Mouse (Mus musculus) 3134 (cell line): ENCODE measurements at regions not wholly inside any gene's neighbourhood (a gene's known extent, or its start where the extent isn't known, plus 50 kb on each side); places are given as distances from the start of the nearest gene placed in this dataset.

Source experiments
- DNase-seq: peaks from one replicate; pipeline ENCODE4 v3.0.0-alpha.2; 2011; ENCODE audit warnings: low spot score; ENCODE audit not compliant: insufficient read length; ENCODE audit errors: extremely low read depth

GRCm38 (mm10) chr16:29706996-29707395, 127.9 kb downstream of the Opa1 start:
- DNase-seq = no peak

GRCm38 (mm10) chr16:29707656-29708055, 128.5 kb downstream of the Opa1 start:
- no peak for DNase-seq

GRCm38 (mm10) chr16:29709072-29709471, 129.9 kb downstream of the Opa1 start:
- no peak for DNase-seq

- DNase-seq = no peak
These were observed 132.3 kb downstream of the Opa1 start for GRCm38 (mm10) chr16:29711386-29711785.

- DNase-seq = no peak
These were observed 133.0 kb downstream of the Opa1 start for GRCm38 (mm10) chr16:29711912-29712681.

DNA sequence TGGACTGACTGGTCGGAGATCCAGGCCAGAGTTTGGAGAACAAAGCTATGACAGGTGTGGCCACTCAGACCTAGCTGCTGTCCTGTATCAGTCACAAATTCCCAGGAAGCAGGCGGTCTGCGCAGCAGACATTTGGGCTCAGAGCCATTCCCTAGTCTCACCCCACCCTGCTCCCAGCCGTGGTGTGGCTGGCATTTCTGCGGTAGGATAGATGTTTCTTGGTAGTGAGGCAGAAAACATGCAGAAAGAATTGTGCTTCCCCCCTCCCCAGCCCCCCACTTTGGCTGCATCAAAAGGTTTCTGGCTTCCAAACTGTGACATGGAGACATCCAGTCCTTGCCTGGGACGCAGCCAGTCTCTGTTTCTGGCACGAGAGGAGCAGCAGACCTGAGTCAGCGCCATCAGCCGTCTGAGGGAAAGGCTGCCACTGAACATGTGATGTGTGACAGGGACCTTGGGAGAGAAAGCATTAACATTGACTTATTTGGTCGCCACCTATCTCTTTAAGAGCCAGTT, 135.5 kb downstream of the Opa1 start:
- DNase-seq = peak; percentile 44

DNA sequence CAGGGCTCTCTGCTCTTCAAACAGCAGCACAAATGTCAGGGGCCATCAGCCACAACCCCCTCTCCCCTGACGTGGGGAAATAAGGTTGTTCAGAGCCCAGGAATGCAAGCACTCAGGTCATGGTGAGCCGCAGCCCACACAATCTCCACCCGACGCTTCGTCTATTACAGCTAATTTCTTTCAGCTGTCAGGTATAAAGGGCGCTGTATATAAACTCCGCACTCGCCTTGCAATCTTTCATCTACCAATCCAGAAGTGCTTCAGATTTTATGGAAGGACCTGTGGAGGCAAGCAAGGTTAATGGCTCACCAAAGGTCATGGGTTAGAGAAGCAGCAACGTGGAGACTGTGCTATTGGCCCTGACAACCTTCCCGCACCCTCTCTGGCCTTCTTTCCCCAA, 139.8 kb downstream of the Opa1 start:
- no peak for DNase-seq

DNA sequence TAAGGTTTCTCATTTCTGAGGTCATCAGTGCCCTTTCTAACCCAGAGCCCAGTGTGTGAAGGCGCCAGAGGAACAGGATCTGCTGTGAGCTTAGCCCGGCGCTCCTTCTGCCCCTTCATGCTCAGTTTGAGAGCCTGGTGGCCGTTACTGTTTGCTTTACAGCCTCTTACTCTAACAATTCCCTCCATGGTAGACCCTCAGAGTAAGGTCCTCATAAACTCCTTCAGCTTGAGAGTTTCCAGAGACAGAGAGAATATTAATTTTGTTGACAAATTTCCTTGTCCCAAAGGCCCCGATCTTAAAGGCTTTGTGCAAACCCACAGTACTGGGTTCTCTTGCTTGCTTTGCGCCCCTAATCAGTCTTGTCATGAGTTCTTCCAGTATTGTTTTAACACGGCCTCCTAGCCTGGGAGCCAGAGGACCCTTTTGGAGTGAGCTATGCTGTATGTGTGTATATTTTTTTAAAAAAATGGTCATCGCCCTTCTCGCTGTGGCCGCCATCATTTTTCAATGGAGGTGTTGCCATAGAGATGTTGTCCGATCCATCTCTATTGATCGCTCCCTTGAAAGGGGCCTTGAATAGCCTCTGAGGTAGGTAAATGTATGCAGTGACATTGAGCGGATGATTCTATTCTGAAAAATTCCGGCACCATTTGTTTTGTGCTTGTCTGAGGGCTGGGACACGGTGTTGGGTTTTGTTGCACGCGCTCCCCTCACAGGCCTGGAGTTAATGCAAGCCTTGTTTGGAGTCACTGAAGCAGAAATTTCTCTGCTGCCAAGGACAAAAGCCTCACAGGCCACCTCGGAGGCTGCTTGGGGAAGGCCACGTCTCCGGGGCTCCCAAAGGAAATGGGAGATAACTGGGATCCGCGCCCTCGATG, 140.7 kb downstream of the Opa1 start:
- no peak for DNase-seq

DNA sequence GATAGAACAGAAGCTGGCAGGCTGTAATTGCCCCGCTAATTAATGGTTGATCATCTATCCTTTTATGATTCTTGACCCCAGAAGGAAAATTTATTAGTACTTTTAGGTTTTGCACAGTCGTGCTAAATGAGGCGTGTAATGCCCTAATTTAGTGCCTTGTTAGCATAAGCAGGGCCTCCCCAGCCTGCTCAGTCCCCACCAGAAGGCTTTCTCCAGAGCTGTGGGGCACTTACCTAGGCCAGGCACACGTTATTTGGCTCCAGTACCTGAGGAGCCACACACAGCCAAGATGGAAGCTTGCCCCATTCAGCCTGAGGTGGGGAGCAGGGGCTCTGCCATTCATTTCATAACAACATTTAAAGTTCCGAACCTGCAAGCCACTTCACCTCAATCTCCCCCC, 146.0 kb downstream of the Opa1 start:
- DNase-seq = no peak

GRCm38 (mm10) chr16:29725563-29725962, 146.4 kb downstream of the Opa1 start:
- DNase-seq = no peak

DNA sequence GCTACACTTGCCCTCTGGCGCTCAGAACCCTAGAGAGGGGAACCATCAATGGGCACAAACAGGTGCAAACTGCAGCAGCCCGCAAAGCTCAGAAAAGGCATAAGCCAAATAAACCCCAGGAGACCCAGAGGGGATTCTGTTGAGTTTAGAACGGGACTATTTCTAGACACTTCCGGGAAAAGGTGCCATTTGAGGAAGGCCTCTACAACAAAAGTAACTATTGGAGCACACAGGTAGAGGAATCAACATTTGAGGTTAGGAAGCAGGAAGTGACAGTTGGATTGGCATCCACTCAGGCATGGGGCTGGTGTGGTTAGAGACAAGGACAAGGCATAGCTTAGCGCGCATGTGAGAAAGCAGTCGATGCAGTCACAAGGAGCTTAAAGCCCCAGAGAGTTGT, 148.3 kb downstream of the Opa1 start:
- no peak for DNase-seq

DNA sequence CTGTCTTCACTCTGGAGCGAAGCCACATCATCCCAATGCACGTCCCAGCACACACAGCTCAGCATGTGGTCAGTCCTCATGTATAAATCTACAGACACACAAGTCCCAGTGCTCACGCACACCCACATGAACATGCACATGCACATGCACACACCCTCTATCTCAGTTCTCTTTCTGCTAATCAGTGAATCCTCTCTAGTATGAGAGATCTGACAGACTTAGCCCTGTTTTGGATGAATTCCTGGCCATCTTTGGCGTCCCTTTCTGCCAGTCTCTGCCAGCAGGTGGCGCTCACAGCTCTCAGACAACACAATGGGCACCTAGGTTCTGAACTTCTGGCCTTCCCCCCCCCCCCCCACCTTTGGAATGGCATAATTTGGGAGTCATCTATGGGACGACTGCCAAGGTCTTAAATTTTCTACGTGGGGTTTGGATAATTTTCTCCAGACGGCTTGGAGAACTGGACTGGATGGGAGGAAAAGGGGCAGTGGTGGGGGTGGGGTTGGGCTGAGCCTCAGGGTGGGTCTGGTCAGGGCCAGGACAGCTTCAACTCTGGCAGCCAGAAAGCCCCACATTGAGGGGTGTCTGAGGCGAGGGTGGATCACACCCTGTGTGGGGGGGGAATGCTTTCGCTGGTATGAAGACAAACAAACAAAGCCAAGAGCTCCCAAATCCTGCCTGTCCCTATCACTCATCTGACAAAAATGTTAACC, 149.8 kb downstream of the Opa1 start:
- peak; percentile 62 for DNase-seq

- no peak for DNase-seq
These were observed 150.9 kb downstream of the Opa1 start for GRCm38 (mm10) chr16:29730010-29730409.

DNA sequence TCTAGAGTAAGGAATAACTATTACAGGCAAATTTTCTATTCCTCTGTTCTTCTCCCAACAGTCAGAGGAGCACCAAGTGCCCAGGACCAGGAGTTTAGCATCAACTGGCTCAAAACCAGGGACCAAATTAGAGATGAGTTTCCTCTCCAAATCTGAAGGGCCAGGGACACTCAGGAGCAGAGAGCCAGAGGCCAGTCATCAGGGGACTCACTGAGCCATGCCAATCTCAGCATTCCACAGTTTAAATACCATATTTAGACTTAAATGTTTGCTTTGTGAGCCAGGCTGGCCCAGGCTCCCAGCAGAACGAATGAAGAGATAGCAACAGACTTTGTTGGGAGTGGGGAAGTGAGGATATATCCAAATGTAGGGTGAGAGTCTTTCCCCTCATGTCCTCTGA, 153.8 kb downstream of the Opa1 start:
- DNase-seq = no peak

DNA sequence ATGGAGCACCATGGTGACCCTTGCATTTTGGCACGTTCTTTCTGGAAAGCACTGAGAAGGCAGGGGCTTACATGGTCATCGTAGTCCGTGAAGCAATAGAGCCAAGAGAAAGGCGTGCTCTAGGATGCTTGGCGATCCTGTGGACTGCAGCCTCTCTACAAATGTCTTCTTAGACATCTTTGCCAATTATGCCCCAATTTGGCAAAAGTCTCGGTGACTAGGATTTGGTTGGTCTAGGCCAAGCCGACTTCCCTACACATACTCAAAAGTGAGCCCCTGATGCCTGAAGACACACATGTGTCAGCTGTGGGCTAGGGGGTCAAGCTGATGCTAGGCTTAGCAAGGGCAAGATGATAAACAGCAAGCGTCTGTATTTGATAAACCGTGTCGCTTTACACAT, 154.7 kb downstream of the Opa1 start:
- DNase-seq = no peak

DNA sequence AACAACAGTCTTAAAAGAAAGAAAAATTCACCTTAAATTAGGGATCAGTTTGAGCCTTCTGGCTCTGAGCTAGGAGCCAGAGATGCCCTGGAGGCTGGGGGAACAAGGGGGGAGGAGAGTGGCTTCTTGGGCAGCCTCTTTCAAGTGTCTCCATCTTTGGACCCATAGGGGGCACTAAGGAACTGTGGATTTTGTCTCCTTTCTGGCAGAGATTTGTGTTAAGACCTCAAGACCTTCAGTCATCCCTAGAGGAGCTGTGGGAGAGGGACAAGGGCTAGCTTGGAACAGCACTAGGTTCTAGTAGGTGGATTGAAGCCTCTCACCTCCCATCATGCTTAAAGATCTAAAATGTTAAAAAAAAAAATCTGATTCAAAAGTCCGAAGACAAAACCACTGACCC, 155.2 kb downstream of the Opa1 start:
- peak; percentile 52 for DNase-seq

GRCm38 (mm10) chr16:29734738-29735250, 155.7 kb downstream of the Opa1 start:
- DNase-seq = peak; percentile 45

DNA sequence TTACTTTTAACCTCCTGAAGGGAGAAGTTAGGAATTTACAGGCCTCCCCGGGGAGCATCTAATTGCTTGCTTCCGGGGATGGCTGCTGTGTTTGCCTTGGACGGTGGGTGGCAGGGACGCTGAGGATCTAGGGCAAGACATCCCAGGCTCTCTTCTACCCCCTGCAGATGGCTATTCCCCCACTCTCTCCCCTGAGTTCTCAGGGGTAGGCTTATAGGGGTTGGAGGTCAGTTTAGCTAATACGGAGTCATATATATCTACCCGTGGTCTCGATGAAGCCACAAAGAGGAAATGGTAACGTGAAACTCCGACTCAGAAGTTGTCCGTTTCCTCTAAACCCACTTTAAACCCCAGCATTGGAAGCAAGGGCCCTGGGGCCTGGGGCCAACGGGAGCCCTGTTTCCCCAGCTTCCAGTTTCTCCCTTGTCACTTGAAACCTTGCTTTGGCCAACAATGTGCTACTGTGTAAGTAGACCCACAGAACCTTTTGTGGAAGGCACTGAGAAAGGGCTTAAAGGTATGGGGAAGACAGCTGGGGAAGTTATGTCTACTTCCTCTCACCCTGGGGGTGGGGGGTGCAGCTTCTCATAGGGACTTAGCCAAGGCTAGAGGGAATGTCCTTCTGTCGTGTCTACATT, 156.4 kb downstream of the Opa1 start:
- DNase-seq = peak; percentile 33

DNA sequence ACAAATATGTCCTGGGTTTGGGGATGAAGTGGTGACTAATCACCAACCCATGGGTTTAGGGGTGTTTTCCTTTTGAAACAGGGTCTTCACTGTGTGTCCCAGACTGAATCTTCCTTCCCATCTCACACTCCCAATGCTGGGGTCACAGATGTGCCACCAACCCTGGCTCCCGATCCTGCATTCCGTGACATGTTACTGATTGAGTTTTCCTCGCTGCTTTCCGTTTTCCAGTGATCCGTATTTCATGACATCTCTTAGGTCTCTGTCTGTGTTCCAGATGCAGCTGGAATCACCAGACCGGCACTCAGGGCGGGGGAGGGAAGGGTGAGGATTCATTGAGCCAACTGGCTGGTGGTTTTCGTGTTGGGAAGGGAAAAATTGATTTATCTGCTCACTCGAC, 157.1 kb downstream of the Opa1 start:
- no peak for DNase-seq

DNA sequence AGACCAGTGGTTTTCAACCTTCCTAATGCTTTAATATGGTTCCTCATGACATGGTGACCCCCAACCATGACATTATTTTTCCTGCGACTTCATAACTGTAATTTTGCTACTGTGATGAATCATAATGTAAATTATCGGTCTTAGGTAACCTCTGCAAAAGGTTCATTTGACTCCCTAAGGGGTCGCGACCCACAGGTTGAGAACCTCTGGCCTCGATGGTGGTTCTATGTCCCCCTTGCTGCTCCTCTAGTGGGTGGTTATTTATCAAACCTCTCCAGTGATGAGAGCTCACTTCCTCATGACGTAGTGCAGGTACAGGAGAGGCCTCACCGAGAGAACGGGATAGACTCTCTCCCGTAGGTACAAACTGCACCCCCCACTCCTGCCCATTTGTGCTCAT, 158.9 kb downstream of the Opa1 start:
- no peak for DNase-seq
